Mouse (Mus musculus) urinary bladder, adult 2 months (tissue): Measurements from ENCODE around the gene Ppp1r1b. TPM values are rescaled to one million over a fixed set of nuclear protein-coding genes. Genes with fewer than 3 reads are reported as not detected.

Source experiments
- DNase-seq: peaks from one replicate; pipeline ENCODE4 v3.0.0; 2022; ENCODE audit warnings: low spot score
- polyA plus RNA-seq: library from polyadenylated mRNA; depleted of rRNA; stranded (reverse); fragments of >200 nt; gene quantifications from 2 replicates; pipeline ENCODE4 v1.2.3, GENCODE M21; 2012; rRNA removed

Gene Ppp1r1b
- 0.07 and 0.15 TPM in 2 replicates for polyA plus RNA-seq

DNA sequence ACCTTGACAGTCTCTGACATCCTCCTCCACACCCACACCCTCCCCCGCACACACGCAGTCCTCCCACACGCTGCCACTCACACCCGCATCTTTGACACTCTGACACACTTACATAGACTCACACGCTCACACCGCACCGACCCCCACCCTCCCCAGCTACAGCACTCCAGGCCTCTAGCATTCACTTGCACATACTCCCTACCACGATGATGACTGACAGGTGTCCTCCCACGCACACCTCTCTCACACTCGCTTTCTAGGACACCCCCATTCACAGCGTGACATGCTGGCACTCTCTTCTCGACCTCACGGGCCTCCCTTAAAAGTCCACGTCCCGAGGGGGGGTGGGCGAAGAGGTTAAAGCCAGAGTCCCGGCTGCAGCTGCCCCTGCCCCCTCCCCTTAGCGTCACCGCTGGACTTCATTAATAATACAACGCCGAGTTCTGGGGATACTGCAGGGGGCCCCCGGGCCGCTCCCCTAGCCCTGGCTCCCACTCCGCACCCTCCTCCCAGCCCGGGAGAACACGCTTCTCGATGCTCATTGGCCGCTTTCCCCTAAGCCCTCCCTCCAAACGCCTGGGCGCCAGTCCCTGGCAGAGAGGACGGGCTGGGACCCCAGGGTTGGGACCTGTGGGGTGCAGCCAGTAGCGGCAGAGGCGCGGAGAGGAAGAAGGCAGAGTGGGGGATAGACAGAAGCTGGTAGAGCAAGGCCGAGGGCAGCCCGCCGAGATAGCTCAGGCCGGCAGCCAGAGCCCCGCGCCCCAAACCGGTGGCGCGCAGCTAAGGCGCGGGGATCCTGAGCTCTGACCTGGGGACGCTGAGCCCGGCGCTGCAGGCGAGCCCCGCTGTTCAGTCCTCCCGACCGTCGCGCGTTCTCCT lies at the start of gene Ppp1r1b:
Gene Ppp1r1b, plus strand, starts transcription at position 322 of the 879 bp plus-strand sequence.
- DNase-seq = no peak

DNA sequence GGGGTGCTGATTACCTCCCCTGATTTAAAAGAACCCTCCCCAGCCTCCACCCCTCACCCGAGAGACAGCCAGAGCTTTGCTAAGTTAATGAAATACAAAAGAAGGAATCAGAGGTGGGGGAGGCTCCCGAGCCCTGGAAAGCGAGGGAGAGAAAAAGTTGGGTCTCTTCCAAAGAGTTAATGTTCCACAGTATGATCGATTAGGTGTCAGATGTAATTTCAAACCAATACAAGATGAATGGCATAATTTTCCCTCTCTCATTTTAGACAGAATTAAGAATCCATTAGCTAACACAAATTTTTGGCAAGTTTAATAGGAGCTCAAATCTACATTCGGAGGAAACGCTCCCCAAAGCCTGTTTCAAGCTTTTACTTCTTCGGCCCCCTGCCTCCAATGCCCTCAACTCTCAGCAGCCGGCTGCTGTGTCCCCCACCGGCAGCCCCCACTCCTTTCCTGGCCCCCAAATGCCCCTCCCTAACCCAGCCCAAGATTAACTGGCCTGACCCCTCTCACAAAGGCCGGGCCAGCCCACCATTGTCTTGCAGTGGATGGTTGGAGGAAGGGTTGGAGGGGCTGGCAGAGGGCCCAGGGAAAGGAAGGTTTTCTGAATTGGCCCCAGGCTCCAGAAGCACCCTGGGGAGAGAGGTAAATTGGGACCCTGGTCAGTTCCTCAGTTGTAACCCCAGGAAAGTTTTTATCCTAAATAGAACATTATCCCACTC lies 49.6 kb upstream of the Ppp1r1b start:
- no peak for DNase-seq

DNA sequence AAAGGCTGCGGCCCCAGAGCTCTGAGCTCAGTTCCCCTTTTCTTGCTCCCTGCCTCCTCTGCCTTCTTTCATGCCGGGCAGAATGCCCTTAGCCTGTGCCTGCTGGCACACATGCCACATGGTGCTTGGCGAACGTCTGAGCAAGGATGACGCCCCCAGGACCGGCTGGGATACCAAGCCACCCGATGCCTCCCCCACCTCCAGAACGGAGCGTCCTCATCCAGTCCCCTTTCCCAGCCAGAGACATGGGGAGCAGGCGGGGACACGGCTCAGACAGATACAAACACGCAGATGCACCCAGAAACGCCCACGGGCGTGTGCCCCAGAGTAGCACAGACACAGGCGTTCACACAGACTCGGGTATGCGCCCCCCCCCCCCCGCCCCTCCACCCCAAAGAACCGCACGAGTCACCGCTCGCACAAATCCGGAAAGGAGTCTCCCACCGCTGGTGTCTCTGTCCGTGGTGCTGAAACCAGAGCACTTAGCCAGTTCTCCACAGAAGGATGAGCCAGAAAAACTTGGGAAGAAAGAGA lies 34.3 kb upstream of the Ppp1r1b start:
- DNase-seq = no peak

DNA sequence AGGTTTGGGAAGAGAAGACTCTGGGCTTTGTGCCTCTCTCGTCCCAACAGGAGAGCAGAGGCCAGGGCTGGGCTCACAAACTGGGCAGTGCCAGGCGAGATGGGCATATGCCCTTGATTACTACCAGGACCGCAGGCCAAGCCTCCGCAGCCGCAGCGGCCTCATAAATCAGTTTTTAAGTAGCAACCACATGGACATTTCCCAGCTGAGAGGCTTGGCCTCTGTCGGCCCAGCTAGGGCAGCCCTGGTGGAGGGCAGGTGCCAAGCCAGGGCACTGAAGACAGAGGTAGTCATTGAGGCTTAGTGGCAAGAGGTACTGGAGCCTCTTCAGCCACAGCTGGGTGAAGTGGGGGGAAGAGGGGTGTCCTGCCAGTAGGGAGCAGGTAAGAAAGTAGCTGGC lies 30.7 kb upstream of the Ppp1r1b start:
- no peak for DNase-seq

DNA sequence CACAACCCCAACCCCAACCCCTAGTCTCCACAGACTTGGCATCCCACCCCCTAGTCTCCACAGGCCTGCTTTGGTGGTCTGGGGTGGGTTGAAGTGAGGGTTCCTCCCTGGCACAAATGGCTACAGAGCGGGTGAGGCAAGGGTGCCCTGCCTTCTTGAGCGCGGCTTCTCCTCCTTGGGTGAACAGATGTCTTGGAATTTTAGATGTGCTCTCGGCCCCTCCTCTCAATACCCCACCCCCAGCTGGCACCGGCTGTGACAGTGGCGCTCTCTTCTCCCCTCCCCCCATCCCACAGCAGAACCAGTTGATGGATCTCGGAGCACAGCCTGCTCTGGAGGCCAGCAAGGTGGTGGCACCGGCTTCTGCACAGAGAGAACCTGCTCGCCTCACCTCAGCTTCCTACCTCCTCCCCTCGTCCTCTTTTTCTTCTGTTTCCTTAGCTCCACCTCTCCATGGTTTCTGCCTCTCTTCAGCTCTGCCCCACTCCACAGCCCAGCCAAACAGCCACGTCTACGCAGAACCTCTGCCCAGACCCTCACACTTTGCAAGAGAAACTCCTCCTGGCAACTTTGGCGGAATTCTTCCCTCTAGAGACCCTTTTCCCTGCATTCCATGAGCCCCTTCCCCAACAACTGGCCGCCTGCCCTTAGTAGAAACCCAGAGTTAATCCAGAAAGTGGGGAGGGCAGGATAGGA lies 29.6 kb upstream of the Ppp1r1b start:
- no peak for DNase-seq

DNA sequence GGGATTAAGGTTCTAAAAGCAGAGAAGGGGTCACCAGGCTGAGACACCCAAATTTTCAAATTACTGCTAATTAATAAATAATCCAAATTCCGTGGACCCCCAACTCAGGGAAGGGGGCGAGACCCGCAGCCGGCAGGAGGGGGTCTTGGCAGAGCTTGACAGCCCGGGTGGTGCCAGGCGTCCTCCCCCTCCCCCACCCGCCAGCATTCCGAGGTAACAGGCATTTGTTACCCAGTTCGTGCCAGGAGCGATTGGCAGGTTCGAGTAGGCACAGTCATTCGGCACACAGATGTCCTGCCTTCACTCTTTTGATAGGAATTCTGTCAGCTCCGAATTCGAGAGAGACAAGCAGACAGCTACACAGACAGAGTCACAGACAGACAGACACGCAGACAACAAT lies 29.1 kb upstream of the Ppp1r1b start:
- DNase-seq = no peak

DNA sequence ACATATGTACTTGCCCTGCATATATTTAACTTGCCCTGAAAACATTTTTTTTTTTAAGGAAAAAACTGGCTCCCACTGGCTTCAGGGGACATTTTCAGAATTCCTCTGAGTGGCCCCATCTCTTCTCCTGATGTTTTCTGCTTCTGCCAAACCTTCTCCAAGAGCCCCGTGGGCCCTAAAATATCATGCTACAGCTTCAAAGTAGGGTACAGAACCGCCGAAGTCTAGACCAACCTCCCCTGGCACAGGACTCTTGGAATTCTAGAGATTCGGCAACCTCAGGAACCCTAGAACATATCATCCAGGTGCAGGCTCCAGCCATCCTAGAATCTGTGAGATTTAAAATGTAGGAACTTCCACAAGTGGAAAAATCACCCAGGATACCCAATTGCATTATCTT lies 28.7 kb upstream of the Ppp1r1b start:
- no peak for DNase-seq

DNA sequence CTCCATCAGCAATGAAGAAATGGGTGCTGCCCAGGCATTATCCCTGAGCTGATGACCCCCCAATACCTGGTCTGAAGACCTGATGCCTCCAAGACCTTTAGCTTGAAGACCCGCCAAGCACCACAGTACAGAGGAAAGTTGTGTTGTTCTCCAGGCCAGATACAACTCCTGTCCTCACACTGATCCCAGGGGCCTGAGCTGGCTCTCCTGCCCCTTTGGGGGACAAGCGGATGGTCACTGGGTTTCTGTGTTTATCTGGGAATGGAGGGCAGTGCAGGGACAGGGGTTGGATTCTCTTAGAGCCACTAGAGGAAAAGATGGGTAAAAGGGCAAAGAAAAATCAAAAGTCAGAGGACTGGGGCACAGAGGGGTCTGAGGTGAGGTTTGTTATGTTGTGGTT lies 28.3 kb upstream of the Ppp1r1b start:
- no peak for DNase-seq

DNA sequence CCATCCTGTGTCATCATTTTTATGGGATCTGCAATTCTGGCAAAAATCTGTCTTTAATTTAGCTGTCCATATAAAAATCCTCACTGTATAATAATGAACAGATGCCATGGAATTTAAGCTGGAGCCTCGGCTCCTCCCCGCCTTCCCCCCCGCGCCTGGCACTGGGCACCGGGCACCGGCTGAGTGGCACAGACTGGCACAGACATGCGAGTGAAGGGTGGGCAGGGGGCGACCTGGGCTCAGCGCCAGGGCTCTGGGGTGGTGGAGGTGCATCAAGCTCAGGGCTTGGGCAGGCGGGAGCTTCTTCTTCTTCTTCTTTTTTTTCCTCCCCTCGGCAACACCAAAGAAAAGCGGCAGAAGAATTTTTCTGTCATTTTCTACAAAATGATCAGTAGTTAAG lies 27.8 kb upstream of the Ppp1r1b start:
- DNase-seq = no peak

DNA sequence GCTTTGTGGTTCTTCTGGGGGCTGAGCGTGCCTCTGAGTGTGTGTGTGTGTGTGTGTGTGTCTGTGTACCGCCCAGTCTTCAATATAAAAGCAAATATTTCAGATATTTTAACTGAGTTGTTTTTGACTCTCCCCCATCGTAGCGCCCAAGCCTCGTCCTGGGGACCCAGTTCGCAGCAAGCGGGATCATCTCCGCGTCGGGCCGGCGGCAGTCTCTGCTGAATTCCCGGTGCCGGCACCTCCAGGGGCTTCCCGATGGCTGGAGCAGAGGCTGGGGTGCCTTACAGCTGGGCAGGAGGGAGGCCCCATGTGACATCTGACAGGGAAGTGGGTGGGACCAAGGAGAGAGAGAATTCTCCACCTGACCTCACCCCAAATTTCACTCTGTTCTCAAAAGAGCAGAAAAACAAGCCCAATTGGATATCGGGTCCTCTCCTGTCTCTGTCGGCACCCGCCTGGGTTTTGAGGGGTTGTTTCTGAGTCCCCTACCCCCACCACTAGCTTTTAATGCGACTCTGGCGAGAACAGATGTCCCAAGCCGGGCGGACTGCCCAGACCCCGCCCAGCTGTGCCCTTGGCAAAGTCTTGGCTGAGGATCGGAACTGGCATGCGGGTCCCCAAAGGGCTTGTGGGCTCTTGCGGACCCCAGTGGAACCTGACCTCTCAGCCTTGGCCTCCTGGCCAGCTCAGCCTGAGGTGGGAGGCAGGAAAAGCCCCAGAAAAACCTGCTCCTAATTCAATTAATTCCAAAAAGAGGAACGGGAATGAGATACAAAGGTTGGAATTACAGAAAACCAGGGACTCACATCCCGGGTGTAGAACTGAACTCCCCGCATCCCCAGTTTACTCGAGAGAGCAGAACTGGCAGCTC lies 27.2 kb upstream of the Ppp1r1b start:
- DNase-seq = no peak

DNA sequence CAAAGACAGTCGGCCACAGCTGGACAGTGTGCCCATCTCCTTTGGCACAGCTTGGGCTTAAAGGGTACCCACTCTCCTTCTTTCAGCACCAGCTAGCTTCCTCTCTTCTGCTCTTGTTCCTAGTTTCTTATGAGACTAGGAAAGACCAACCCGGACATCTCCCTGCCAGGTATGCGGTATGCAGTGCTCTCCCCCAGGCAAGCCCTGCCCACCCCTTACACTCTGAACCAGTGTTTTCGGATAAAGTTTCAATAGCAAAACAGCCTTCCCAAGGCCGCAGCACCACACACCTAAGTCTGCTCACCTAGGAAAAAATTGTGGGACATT lies 26.6 kb upstream of the Ppp1r1b start:
- DNase-seq = no peak

DNA sequence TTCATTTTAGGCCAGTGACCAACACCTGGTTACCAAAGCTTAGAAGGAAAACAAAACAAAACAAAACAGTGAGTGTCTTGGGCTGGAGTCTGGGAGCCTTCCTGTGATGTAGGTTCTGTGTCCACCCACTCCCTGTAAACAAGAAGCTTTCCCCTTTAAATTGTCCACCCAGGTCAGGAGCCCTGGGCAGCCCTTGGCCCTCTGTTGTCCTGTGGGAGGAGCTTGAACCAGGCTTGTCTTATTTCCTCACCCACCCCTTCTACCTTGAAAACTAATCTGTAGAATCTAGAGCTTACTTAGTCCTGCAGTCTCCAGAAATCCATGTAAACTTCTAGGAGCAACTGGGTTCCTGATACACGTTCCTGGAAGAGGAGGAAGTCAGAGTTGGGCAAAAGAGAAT lies 26.0 kb upstream of the Ppp1r1b start:
- no peak for DNase-seq

DNA sequence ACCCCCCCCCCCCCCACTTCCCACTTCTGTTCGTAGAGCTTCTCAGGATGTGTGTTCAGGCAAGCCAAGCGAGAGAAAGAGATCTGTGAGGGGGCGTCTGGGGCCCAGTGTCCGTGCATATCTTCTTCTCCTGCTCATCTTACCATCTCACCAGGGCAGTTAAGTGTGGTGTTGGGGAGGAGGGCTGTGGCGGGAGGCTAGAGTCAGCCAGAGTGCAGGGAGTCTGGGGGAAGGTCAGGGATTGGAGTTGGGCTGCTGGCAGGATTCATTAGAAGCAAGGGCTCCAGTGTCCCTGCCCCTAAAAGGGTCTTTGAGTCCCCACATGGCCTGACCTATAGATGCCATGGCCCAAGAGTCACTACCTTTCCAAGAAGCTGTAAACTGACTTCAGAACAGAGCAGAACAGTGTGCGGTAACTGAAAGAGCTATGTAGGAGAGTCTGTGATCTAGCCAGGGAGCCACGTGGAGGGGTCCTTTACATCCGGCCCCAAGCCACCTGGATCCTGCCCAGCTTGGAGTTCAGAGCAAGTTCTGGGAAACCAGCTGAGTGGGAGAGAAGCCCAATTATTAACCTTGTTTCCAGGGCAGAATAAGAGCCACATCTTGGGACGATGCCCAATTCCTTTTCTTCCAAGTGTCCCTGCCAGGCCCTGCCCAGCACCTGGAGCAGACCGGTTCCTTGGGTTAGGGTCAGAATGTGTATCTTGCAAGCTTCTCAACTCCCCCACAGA lies 24.9 kb upstream of the Ppp1r1b start:
- DNase-seq = no peak

DNA sequence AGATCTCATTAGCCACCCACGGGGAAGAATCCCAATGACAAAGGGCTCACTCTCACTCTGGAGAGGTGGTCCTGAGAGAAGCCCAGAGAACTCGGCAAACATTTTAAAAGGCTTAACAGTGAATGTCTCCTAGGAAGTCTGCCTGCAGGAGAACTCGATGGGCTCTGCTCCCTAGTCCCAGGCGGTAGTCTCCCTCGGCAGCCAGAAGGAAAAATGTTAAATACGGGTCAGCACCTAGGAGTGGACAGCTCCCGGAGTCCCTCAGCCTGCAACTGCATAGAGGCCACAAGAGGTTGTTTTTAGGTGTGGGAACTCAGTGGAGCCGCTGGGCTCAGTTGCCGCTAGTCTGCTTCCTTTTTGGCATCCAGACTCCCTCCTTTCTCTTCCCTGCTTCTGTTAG lies 24.3 kb upstream of the Ppp1r1b start:
- DNase-seq = no peak

DNA sequence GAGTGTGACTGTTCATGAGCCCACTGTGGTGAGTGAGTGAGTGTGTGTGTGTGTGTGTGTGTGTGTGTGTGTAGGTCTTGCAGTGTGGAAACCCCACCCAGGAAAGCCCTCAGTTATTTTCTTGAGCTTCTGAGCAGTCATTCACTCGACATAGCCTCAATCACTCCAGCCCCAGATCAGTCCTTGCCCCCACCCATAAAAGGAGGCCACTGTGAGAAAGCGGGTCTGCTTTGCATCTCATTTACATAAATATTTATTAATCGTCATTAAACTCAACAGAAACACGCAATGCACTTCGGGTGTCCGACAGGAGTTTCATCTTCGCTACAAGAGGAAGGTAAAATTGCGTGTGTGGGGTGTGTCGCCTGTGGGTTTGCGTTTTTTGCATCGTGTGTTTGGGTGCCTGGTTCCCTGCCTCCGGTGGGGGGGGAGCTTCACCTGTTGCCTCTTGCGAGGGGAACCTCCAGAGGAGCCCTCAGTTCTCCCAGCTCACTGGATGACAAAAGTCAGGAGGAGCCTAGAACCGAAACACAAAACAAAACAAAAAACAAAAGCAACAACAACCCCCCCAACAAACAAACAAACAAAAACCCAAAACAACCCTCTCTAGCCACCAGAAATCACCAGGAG lies 22.9 kb upstream of the Ppp1r1b start:
- DNase-seq = no peak

DNA sequence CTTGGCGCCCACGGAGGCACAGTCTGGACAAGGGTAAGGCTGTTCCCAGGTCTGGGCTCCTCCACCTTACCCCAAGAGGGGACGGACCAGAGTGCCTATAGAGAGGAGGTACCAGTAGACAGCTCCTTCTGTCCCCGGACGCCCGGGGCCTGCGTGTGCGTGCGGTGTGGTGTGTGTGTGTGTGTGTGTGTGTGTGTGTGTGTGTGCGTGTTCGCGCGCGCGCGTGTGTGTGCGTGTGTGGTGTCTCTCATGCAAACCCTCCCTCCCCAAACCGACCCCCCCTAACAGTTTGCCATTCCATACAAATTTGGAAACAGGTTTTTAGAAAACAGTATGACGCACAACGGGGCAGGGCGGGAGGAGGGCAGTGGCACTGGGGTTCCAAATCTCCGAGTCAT lies 22.4 kb upstream of the Ppp1r1b start:
- DNase-seq = no peak

DNA sequence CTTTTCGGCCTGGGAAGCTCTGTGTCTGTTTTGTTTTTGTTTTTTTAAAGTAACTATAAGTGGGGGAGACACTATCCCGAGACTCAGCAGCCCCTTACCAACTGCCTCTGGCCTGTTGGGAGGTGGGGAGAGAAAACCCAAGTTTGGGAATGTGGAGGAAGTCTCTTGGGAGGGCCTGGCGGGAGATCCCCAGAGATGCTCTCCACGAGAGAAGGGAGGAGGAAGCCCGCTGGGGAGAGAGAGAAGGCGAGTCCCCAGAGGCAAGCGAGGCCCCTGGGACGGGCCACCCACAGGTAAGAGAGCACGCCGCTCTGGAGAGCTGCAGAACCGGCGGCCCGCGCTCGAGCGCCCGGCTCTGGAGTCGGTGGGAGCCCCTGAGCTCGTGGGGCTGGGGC lies 21.5 kb upstream of the Ppp1r1b start:
- no peak for DNase-seq

DNA sequence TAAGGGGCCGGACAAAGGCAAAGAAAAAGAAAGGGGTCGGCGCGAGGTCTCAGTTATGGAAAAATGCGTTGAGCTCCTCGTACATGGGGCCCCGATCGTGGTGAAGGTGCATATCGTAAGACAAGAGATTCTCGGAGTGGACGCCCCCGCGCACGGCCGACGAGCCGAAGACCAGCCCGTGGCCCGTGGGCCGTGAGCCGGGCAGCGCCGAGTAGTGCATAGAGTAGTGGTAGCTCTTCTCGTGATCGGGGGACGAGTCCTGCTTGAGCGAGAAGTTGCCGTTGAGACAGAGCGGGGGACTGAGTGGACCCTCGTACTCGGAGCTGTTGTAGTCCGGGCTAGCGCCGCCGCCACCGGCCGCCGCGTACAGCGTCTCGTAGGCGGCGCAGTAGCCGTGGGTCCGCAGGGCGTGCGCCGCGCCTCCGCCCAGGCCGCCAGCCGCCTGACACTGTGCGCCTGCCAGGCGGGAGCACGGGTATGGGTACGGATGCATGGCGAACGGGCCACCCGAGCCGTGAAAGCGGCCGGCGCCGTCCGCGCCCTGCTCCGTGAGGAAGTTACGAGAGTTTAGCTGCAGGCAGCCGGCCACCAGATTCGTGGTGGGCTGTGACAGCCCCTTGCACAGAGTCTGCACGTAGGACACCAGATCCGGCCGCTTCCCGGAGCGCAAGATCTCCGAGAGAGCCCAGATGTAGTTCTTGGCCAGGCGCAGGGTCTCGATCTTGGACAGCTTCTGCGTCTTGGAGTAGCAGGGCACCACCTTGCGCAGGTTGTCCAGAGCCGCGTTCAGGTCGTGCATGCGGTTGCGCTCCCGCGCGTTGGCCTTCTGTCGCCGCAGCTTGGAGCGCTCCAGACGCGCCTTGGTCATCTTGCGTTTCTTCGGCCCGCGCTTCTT lies 20.8 kb upstream of the Ppp1r1b start:
- no peak for DNase-seq

DNA sequence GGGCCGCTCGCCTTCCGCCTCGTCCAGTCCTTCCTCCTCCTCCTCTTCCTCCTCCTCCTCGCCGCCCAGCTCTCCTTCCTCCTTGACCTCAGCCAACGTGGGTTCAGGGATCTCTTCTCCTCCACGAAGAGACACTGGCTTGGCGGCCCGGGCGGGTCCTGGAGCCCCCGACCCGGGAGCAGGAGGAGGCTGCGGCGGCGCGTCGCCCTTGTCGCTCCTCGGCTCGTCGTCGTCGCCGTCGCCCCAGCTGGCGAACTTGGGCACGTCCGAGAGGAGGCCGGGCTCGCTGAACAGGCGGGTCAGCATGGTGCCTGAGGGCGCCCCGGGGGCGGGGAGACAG lies 20.2 kb upstream of the Ppp1r1b start:
- DNase-seq = no peak
